Mouse (Mus musculus): ENCODE data around the gene Rassf6.

Gene Rassf6

GRCm38 (mm10) chr5:90640286-90641217 is at the start of gene Rassf6:
Gene Rassf6 (minus strand): TSS chr5:90640657.
- no peak for DNase-seq (ENCODE audit: low read depth, low spot score)

GRCm38 (mm10) chr5:90689426-90690128 is 49.1 kb upstream of the Rassf6 start:
- DNase-seq (ENCODE audit: low read depth, low spot score): no peak

- no peak for DNase-seq (ENCODE audit: low read depth, low spot score)
Measured at GRCm38 (mm10) chr5:90687913-90688312, 47.5 kb upstream of the Rassf6 start.

DNA sequence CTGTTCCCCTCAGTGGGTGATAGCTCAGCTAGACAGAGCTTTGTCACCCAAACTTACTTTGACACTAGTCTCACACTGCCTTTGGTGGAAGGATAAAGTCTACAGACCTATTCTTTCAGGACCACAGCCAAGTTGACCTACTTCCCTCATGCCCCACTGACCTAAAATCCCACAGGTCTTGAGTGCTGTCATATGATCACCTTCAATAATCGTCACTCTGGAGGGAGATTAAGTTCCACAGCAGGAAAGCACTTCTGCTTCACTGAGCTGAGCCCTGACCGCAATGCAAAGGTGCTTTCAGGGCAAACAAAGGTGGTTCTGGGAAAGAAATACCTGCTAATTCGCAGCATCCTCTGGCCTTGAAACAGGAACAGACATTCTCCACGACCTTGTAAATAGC is 44.5 kb upstream of the Rassf6 start:
- no peak for DNase-seq (ENCODE audit: low read depth, low spot score)

- no peak for DNase-seq (ENCODE audit: low read depth, low spot score)
Measured at GRCm38 (mm10) chr5:90681842-90682241, 41.4 kb upstream of the Rassf6 start.

- no peak for DNase-seq (ENCODE audit: low read depth, low spot score)
Measured at GRCm38 (mm10) chr5:90677560-90677959, 37.1 kb upstream of the Rassf6 start.

DNA sequence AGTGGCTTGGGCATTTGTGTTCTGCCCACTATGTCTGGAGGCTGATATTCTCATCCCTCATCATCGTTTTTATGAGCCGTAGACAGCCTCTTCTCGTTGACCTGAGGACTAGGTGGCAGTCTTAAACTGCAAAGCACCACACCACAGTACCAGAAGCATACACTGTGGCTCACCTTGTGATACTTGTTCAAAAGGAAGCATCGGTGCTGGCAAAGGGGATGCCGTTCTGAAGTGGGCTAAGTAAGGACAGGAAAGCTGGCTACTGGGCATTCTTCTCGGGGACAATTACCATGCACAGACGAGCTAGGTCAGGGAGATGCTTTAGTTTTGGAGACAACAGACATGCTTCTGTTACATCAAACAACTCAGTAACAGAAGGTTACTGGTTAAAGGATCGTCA is 21.4 kb upstream of the Rassf6 start:
- DNase-seq (ENCODE audit: low read depth, low spot score): no peak

GRCm38 (mm10) chr5:90661436-90661835 is 21.0 kb upstream of the Rassf6 start:
- DNase-seq (ENCODE audit: low read depth, low spot score): no peak

- no peak for DNase-seq (ENCODE audit: low read depth, low spot score)
Measured at GRCm38 (mm10) chr5:90660411-90660810, 20.0 kb upstream of the Rassf6 start.

DNA sequence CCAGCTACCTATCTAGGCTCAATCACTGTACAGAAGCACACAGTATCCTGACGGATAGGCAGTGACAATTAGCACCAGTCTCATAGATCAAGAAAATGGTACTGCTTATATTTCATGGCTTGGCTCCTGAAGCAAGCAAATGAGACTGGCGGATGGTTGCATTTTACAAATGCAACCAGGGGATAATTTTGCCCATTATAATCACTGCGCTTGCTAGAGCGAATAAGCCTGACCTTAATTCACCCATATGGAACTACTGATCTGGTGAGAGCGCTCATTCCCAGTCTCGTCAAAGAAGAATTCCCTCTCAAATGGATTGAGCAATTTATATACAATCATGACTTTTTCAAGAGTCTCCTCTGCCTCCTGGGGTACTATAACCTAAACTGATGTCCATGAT is 16.2 kb upstream of the Rassf6 start:
- DNase-seq (ENCODE audit: low read depth, low spot score): no peak

- DNase-seq (ENCODE audit: low read depth, low spot score): no peak
Measured at GRCm38 (mm10) chr5:90655891-90656290, 15.4 kb upstream of the Rassf6 start.

GRCm38 (mm10) chr5:90654798-90655197 is 14.3 kb upstream of the Rassf6 start:
- no peak for DNase-seq (ENCODE audit: low read depth, low spot score)

DNA sequence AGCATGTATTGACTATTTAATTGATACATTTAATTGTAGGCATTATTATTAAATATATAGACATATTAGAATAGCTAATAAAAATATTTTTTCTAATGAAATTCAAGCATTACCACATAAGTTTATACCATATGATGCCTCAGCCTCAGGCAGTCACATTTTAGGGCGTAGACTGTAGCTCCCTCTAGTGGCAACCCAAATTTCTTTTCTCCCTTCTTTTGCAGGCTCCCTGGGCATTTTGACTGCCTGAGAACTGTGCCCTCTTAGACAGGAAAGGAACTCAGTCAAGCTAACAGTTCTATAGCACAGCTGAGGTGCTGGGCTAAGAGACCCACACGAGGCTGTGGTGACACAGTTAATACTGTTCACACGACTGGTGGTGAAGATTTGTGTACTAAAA is 12.3 kb upstream of the Rassf6 start:
- DNase-seq (ENCODE audit: low read depth, low spot score): peak; percentile 33

DNA sequence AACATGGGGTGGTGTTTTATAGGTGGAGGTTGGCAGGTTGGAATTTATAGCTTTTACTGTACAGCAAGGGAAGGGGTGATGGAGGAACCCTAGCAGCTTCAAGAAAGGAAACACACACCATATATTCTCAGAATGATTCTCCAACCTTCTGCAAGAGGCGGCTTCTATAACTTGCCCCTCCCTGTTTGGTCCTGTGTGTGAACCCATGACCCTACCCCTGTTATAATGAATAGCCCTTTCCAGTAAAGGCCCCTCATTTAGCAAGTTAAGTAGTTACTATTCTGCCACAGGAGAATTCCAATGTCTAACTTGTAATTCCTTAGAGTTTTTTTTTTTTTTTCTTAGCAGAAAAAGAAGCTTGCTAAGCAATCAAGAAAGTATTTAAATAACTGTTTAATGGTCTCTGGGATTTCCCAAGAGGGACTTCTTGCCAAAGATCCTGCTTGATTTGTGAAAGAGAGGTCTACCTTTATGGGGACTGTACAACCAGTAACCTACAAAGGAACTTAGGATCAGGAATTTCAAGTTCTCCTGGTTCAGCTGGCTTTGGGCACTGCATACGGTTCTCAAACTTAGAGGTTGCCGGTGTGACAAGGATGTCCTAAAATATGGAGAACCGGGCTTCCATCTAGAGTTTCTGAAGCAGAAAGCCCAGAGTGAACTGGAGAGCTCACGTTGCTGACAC is 10.2 kb upstream of the Rassf6 start:
- no peak for DNase-seq (ENCODE audit: low read depth, low spot score)

- DNase-seq (ENCODE audit: low read depth, low spot score): no peak
Measured at GRCm38 (mm10) chr5:90647473-90647872, 7.0 kb upstream of the Rassf6 start.

GRCm38 (mm10) chr5:90646398-90646797 is 5.9 kb upstream of the Rassf6 start:
- DNase-seq (ENCODE audit: low read depth, low spot score): no peak

DNA sequence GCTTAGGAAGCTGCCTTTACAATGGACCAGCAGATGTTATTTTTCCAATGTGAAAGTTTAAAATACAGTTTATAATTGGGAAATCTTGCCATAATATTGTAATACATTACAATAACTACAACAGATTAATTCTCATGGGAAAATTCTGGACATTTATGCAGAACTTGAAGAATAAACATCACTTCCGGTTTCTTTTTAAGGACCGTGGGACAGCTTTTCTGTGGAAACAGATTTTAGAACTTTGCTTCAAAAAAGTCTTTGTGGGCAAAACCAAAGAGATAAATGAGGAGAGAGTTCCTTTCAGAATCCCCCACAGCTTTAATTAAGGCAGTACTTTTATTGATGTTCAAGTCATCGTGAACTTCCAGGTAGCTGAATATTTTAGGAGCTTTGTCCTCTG is 5.1 kb upstream of the Rassf6 start:
- DNase-seq (ENCODE audit: low read depth, low spot score): no peak

- no peak for DNase-seq (ENCODE audit: low read depth, low spot score)
Measured at GRCm38 (mm10) chr5:90641218-90641610, 757 bp upstream of the Rassf6 start.

GRCm38 (mm10) chr5:90634885-90635284 is 5.6 kb downstream of the Rassf6 start:
- DNase-seq (ENCODE audit: low read depth, low spot score): no peak

DNA sequence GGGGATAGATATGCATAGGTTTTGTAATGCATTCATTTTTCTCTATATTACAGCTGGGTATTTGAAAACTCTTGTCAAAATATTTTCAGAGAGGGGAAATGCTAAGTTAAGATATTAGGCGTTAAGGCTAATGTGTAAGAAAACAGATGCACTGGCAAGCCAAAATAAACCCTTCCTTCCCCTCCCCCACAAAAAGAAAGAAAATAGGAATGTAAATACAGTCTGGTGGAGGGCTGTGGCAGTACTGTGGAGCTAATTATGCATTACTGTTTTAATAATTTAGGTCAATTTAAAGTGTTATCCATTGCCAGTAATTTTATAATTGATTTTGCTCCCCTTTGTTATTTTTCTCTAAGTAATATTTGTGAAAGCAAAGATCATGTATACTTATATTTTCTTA is 11.9 kb downstream of the Rassf6 start:
- no peak for DNase-seq (ENCODE audit: low read depth, low spot score)

GRCm38 (mm10) chr5:90628011-90628410 is 12.4 kb downstream of the Rassf6 start:
- no peak for DNase-seq (ENCODE audit: low read depth, low spot score)

GRCm38 (mm10) chr5:90627423-90627822 is 13.0 kb downstream of the Rassf6 start:
- DNase-seq (ENCODE audit: low read depth, low spot score): no peak

Data from telencephalon, adult 2 months (tissue).